Mouse (Mus musculus): Measurements from ENCODE around the gene Wrnip1. TPM values are rescaled to one million over a fixed set of nuclear protein-coding genes. Genes with fewer than 3 reads are reported as not detected.
A peak's percentile ranks its signal among the peaks of the same experiment; 100 is the strongest.
"Not testable (repeated sequence)": the region's sequence is repeated elsewhere in the genome, so short reads cannot be mapped to it uniquely, and the experiment has no call there.

Wrnip1 gene
- polyA plus RNA-seq, 1 experiment from 2014 or later: 55.2 TPM

- TF ChIP-seq CTCF (IDR thresholded peaks at IDR 0.05): no peak
- ATAC-seq (no peak), DNase-seq (ENCODE audit: low read depth, low spot score) (no peak)
- ChIA-PET CTCF (interaction anchor here (1.1 to 2.2 kb wide), 2 partner anchors 10 to 48 kb away, joined by 3 to 6 read pairs; partner anchors contain the start of gene Serpinb1c), POLR2A (interaction anchor here (1.1 kb wide), 1 partner anchor 48 kb away, joined by 5 read pairs; the partner anchor contains the start of gene Serpinb1c)
- H3K27me3 ChIP-seq: no peaks in the 10 kb centered on the region
- in situ Hi-C loops (cut with MboI; ENCODE audit: low pct_unique_long_range_greater_than_20kb): loop anchor here (5.0 kb wide), 2 partner anchors 47 to 1152 kb away; partner anchors contain the start of genes Ripk1, Serpinb1c and Serpinb6a
These were observed 48.3 kb downstream of the Wrnip1 start for GRCm38 (mm10) chr13:32850156-32850555.

DNA sequence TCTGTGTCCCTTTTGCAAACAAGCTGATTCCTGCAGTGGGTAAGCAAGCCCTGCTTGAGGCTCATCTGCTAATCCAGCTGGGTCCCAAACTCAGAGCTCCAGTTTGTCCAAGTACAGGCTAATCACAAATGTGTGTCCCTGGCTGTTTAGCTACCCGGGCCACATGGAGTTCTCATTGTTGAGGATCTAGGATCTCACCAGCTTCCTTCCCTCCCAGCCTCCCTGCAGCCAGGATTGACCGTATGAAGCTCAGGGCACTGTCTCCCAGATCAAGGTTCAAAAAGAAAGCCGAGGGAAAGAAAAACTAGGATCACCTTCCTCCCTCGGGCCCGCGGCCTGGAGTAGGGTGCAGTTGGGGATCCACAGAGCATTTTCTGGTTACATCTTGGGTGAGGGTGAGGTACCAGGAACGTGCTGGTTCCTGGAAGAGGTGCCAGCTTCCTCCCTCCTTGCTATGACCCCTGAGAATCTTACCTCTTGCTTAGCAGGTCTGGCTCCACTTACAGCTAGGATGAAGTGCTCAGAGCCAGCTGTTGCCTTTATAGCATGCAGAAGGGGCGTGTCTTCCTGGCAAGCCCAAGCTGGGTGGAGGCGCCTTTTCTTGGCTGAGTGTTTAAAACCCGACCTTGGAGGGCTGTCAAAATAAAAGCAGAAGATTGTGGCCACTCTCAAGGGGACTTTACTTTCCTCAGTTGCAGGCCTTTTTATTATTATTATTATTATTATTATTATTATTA lies 49.0 kb downstream of the Wrnip1 start, which contains the start of gene Serpinb1a:
TSS of gene Serpinb1a (minus strand) at position 518 of the 737 bp plus-strand sequence.
- no peaks in the 10 kb centered on the region for H3K27me3 ChIP-seq
- in situ Hi-C loops (cut with MboI; ENCODE audit: low pct_unique_long_range_greater_than_20kb): loop anchor here (5.0 kb wide), 2 partner anchors 46 to 1151 kb away; partner anchors contain the start of genes Ripk1, Serpinb1c and Serpinb6a
- POLR2A ChIA-PET: interaction anchor here (1.1 kb wide), 1 partner anchor 47 kb away, joined by 5 read pairs; the partner anchor contains the start of gene Serpinb1c
- CTCF ChIA-PET: interaction anchor here (1.1 to 2.2 kb wide), 7 partner anchors 10 to 912 kb away, joined by 3 to 6 read pairs (median 3); partner anchors contain the start of gene Serpinb1c
- no peak for TF ChIP-seq CTCF (IDR thresholded peaks at IDR 0.05)
- ATAC-seq (no peak), DNase-seq (ENCODE audit: low read depth, low spot score) (no peak)

GRCm38 (mm10) chr13:32851967-32852366 lies 50.1 kb downstream of the Wrnip1 start:
- in situ Hi-C loops (cut with MboI; ENCODE audit: low pct_unique_long_range_greater_than_20kb): loop anchor here (5.0 kb wide), 2 partner anchors 45 to 1150 kb away; partner anchors contain the start of genes Ripk1, Serpinb1c and Serpinb6a
- POLR2A ChIA-PET: no interaction called here

DNA sequence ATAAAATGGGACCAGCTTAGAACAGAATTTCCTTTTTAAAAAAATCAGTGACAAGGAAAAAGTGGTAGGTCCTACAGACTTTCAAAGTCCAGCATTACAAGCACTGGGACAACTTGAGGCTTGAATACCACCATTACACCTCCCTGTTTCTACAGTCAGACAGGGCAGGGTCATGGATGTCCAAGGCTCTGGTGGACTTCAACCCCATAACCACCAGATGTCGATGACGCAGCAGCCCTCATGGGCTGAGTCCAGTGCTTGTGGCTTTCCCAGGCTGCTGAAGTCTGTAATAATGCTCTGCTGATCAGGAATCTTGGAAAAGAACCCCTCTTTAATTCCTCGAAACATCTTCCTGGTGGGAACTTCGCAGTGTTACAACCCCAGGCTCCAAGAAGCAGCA lies 50.7 kb downstream of the Wrnip1 start:
- no peaks in the 10 kb centered on the region for H3K27me3 ChIP-seq
- DNase-seq (ENCODE audit: low read depth, low spot score): no peak
- CTCF ChIA-PET: interaction anchor here (0.8 to 1.7 kb wide), 5 partner anchors 8 to 910 kb away, joined by 3 to 5 read pairs (median 3); no protein-coding TSS in a partner anchor
- POLR2A ChIA-PET: no interaction called here
- in situ Hi-C loops (cut with MboI; ENCODE audit: low pct_unique_long_range_greater_than_20kb): loop anchor here (5.0 kb wide), 2 partner anchors 45 to 1150 kb away; partner anchors contain the start of genes Ripk1, Serpinb1c and Serpinb6a
- no peak for TF ChIP-seq CTCF (IDR thresholded peaks at IDR 0.05)
- ATAC-seq: no peak

More at GRCm38 (mm10) chr13:32851967-32852366, 50.1 kb downstream of the Wrnip1 start:
- CTCF ChIA-PET: interaction anchor here (0.8 to 2.2 kb wide), 8 partner anchors 9 to 1042 kb away, joined by 3 to 6 read pairs (median 3); partner anchors contain the start of gene Serpinb1c
- TF ChIP-seq CTCF (IDR thresholded peaks at IDR 0.05): peak; percentile 80
- H3K27me3 ChIP-seq: no peaks in the 10 kb centered on the region
- ATAC-seq: peak; percentile 31
- DNase-seq (ENCODE audit: low read depth, low spot score): no peak

- CTCF ChIA-PET: interaction anchor here (1.1 kb wide), 1 partner anchor 13 kb away, joined by 5 read pairs; no protein-coding TSS in a partner anchor
- no peak for TF ChIP-seq CTCF (IDR thresholded peaks at IDR 0.05)
- ATAC-seq (no peak), DNase-seq (ENCODE audit: low read depth, low spot score) (no peak)
- in situ Hi-C loops (cut with MboI; ENCODE audit: low pct_unique_long_range_greater_than_20kb): loop anchor here (5.0 kb wide), 2 partner anchors 44 to 1149 kb away; partner anchors contain the start of genes Ripk1, Serpinb1c and Serpinb6a
- H3K27me3 ChIP-seq: no peaks in the 10 kb centered on the region
- POLR2A ChIA-PET: interaction anchor here (0.6 kb wide), 1 partner anchor 46 kb away, joined by 5 read pairs; no protein-coding TSS in a partner anchor
These were observed 51.2 kb downstream of the Wrnip1 start for GRCm38 (mm10) chr13:32853073-32853472.

- no peaks in the 10 kb centered on the region for H3K27me3 ChIP-seq
- ChIA-PET CTCF (interaction anchor here (1.1 kb wide), 1 partner anchor 9 kb away, joined by 5 read pairs; no protein-coding TSS in a partner anchor), POLR2A (interaction anchor here (0.6 kb wide), 1 partner anchor 286 kb away, joined by 5 read pairs; no protein-coding TSS in a partner anchor)
- no peak for ATAC-seq
- in situ Hi-C loops (cut with MboI; ENCODE audit: low pct_unique_long_range_greater_than_20kb): loop anchor here (10.0 kb wide), 1 partner anchor 1044 kb away; the partner anchor contains the start of gene Serpinb6c
- no peak for TF ChIP-seq CTCF (IDR thresholded peaks at IDR 0.05)
- no peak for DNase-seq (ENCODE audit: low read depth, low spot score)
These were observed 59.0 kb downstream of the Wrnip1 start for GRCm38 (mm10) chr13:32860821-32861220.

GRCm38 (mm10) chr13:32863456-32863855 lies 61.6 kb downstream of the Wrnip1 start:
- ChIA-PET POLR2A (no interaction called here), CTCF (interaction anchor here (1.6 kb wide), 1 partner anchor 14 kb away, joined by 3 read pairs; no protein-coding TSS in a partner anchor)
- TF ChIP-seq CTCF (IDR thresholded peaks at IDR 0.05): no peak
- ATAC-seq (no peak), DNase-seq (ENCODE audit: low read depth, low spot score) (no peak)
- in situ Hi-C loops (cut with MboI; ENCODE audit: low pct_unique_long_range_greater_than_20kb): loop anchor here (10.0 kb wide), 1 partner anchor 1041 kb away; the partner anchor contains the start of gene Serpinb6c
- H3K27me3 ChIP-seq: no peaks in the 10 kb centered on the region

DNA sequence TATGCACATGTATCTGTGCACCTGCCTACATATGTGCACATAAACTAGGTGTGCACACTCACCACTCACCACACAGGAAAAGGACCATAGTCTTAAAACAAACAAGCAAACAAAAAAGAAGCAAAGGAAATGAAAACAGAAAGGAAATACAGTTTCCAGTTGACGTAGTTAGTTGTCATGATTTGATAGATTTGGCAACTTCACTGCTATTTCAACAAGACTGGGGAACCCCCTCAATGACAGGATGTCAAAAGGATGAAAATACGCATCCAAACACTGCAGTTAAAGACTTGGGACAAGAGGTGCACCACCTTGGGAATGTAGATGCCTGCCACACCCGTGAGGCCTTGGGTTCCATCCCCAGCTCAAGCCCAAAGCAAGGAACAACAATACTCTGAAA lies 62.7 kb downstream of the Wrnip1 start:
- in situ Hi-C loops (cut with MboI; ENCODE audit: low pct_unique_long_range_greater_than_20kb): loop anchor here (10.0 kb wide), 1 partner anchor 1040 kb away; the partner anchor contains the start of gene Serpinb6c
- POLR2A ChIA-PET; DNase-seq (ENCODE audit: low read depth, low spot score); H3K27me3 ChIP-seq; ATAC-seq: not testable (repeated sequence)
- CTCF ChIA-PET: interaction anchor here (1.1 to 1.8 kb wide), 2 partner anchors 38 to 1030 kb away, joined by 3 to 5 read pairs; no protein-coding TSS in a partner anchor

- ATAC-seq (no peak), DNase-seq (ENCODE audit: low read depth, low spot score) (no peak)
- peak; percentile 81 for TF ChIP-seq CTCF (IDR thresholded peaks at IDR 0.05)
- ChIA-PET CTCF (interaction anchor here (0.8 to 1.9 kb wide), 9 partner anchors 9 to 1041 kb away, joined by 3 to 5 read pairs (median 3); no protein-coding TSS in a partner anchor), POLR2A (no interaction called here)
- H3K27me3 ChIP-seq: no peaks in the 10 kb centered on the region
- in situ Hi-C loops (cut with MboI; ENCODE audit: low pct_unique_long_range_greater_than_20kb): loop anchor here (10.0 kb wide), 1 partner anchor 1039 kb away; the partner anchor contains the start of gene Serpinb6c
These were observed 63.8 kb downstream of the Wrnip1 start for GRCm38 (mm10) chr13:32865591-32865990.

DNA sequence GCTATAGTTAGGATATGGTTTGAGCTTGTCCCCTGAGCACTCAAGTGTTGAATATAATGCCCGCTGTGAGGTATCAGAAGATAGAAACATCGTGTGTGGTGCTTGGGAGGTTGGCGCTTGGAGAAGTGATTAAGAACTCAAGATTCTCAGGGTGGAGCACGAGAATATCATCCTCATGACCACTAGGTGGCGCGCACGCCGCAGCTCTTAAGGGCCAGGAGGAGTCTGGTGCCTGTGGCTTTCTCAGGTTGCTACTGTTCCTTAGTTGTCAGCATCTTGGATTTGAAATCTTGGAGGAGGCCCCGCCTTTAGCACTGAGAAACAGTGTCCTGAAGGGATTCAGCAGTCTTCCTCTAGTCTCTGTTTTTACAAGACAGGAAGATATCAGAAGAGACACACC lies 64.6 kb downstream of the Wrnip1 start:
- in situ Hi-C loops (cut with MboI; ENCODE audit: low pct_unique_long_range_greater_than_20kb): loop anchor here (10.0 kb wide), 1 partner anchor 1038 kb away; the partner anchor contains the start of gene Serpinb6c
- ChIA-PET POLR2A (interaction anchor here (0.6 kb wide), 1 partner anchor 34 kb away, joined by 3 read pairs; no protein-coding TSS in a partner anchor), CTCF (interaction anchor here (0.8 to 1.9 kb wide), 11 partner anchors 10 to 1041 kb away, joined by 3 to 5 read pairs (median 3); no protein-coding TSS in a partner anchor)
- DNase-seq (ENCODE audit: low read depth, low spot score): no peak
- ATAC-seq: no peak
- TF ChIP-seq CTCF (IDR thresholded peaks at IDR 0.05): peak; percentile 85
- peaks cover 5% of the 10 kb centered on the region for H3K27me3 ChIP-seq
